Mouse (Mus musculus) liver, embryonic 18 days (tissue): Measurements from ENCODE around the gene Slc23a3. TPM values are rescaled to one million over a fixed set of nuclear protein-coding genes. Genes with fewer than 3 reads are reported as not detected.

Source experiments
- polyA plus RNA-seq: library from polyadenylated mRNA; depleted of rRNA; stranded (reverse); fragments of >200 nt; gene quantifications from 2 replicates; pipeline ENCODE4 v1.2.3, GENCODE M21; 2012; rRNA removed

Slc23a3 gene
- polyA plus RNA-seq, result 1.2 TPM in 2 replicates

GRCm38 (mm10) chr1:75133421-75134207 is at the start of gene Slc23a3:
Gene Slc23a3 (minus strand): TSS chr1:75133890.

GRCm38 (mm10) chr1:75180105-75180590 is 46.5 kb upstream of the Slc23a3 start, which contains the start of gene Abcb6:
Gene Abcb6 (minus strand): TSS chr1:75180392.

DNA sequence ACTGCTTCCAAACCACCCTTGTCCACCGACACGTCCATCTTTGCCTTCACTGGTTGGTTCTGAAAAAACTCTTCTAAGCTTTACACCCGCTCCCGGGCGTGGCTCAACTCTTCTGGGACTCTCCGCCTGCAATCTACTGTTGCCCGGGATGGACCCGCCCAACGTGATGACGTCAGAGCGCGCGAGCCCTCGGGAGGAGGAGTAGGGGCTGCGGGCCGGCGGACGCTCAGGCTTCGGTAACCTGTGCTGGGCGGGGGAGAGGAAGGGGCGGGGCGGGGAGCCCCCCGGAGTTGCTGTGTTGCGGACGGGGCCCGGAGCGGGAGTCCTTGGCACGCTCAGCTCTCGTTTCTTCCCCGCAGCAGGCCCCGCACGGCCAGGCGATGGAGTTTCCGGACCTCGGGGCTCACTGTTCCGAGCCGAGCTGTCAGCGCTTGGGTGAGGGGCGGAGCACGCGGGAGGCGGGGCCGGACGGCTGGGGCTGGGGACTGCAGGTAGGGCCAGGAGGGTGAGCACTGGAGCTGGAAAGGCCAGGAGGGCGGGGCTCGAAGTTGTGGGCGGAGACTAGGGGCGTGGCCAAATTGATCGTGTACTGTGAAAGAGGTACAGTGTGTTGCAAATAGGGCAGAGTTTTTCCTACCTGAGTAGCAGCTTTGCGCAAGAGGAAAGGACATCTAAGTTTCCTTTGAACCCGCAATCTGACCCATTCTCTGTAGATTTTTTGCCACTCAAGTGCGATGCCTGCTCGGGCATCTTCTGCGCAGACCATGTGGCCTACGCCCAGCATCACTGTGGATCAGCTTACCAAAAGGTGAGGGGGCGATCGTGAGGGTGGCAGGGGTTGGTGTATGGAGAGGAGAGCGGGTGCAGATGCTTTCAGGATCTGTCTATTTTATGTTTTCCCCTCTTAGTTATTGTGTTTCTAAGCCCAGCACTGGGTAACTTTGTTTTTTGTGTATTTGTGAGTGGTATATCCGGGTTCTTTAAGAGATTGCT is 35.1 kb upstream of the Slc23a3 start, which contains the start of gene Zfand2b:
Gene Zfand2b (plus strand): TSS at position 175 of the 993 bp plus-strand sequence.

GRCm38 (mm10) chr1:75142301-75143261 is 8.9 kb upstream of the Slc23a3 start, which contains the start of the genes Cnppd1 and Retreg2:
Gene Cnppd1 (minus strand): TSS chr1:75142711.
Gene Retreg2 (plus strand): TSS chr1:75142778.

DNA sequence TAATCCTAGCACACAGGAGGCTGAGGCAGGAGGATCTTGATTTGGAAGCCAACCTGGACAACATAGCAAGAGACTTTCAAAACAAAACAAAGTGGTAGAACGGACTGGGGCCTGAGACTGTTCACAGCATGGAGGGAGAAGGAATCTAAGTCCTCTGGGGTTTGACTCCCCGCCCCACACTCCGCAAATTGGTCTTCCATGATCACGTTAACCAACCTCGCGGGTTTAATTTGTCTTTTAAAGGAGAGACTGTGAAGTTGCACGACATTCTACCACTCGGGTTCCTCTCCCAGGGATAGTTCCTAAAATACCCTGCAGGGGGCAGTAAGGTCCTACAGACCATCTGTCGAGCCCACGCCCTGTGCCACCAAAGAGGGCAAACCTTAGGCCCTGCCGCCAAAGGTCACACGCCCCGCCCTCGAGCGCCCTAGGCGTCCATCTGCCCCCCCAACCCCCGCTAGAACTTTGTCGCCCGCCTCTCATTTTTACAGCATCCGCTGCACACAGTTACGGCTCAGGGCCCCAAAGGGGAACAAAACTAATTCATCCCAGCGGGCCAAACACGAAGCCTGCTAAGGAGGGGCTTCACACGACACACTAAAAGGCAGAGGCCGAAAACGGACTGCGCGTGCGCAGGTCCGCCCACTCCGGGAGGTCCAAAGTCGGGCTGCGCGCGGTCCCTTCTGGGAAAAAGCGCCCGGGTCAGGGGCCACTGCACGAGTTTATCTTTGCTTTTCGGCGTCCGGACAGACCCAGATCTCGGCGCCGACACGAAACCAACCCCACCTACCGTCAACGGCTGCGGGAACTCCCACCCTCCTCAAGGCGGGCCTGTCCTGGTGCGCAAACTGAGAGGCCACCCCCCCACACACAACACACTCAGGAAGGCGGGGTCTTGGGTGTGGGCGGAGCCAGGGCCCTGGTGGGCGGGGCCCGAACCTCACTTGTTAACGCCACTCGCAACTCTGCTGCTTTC is 9.1 kb downstream of the Slc23a3 start, which contains the start of gene Nhej1:
Gene Nhej1 (minus strand): TSS at position 855 of the 976 bp plus-strand sequence.

Other genes starting within 250 kb of the Slc23a3 start
- 0.02 TPM in 1 of 2 replicates, not detected in the other for gene Fev, start 248.5 kb downstream of the Slc23a3 start, polyA plus RNA-seq
- not detected in 2 replicates for gene Cryba2, start 240.7 kb downstream of the Slc23a3 start, polyA plus RNA-seq
- not detected in 2 replicates for gene Cfap65, start 198.3 kb downstream of the Slc23a3 start, polyA plus RNA-seq
- 7.8 and 8.2 TPM in 2 replicates for gene Ihh, start 182.2 kb downstream of the Slc23a3 start, polyA plus RNA-seq
- gene Nhej1, start 8.7 kb downstream of the Slc23a3 start, polyA plus RNA-seq, result 2.2 and 2.3 TPM in 2 replicates
- gene Cnppd1, start 8.8 kb upstream of the Slc23a3 start, polyA plus RNA-seq, result 26.9 and 31.0 TPM in 2 replicates
- 50.7 and 54.5 TPM in 2 replicates for gene Retreg2, start 8.9 kb upstream of the Slc23a3 start, polyA plus RNA-seq
- gene Zfand2b, start 34.8 kb upstream of the Slc23a3 start, polyA plus RNA-seq, result 41.4 and 42.2 TPM in 2 replicates
- gene Abcb6, start 46.5 kb upstream of the Slc23a3 start, polyA plus RNA-seq, result 25.8 and 25.9 TPM in 2 replicates
- gene Ankzf1, start 58.3 kb upstream of the Slc23a3 start, polyA plus RNA-seq, result 11.0 and 13.7 TPM in 2 replicates
- gene Atg9a, start 58.3 kb upstream of the Slc23a3 start, polyA plus RNA-seq, result 22.2 and 26.3 TPM in 2 replicates
- 4.7 and 4.9 TPM in 2 replicates for gene Glb1l, start 76.9 kb upstream of the Slc23a3 start, polyA plus RNA-seq
- 104 and 122 TPM in 2 replicates for gene Stk16, start 76.9 kb upstream of the Slc23a3 start, polyA plus RNA-seq
- 103 and 117 TPM in 2 replicates for gene Tuba4a, start 86.0 kb upstream of the Slc23a3 start, polyA plus RNA-seq
- not detected in 2 replicates for gene A630095N17Rik, start 98.2 kb upstream of the Slc23a3 start, polyA plus RNA-seq
- 20.3 and 23.9 TPM in 2 replicates for gene Dnajb2, start 102.5 kb upstream of the Slc23a3 start, polyA plus RNA-seq
- 0.10 TPM in 2 replicates for gene Ptprn, start 130.6 kb upstream of the Slc23a3 start, polyA plus RNA-seq
- gene Resp18, start 144.5 kb upstream of the Slc23a3 start, polyA plus RNA-seq, result not detected in 2 replicates
- 61.8 and 63.4 TPM in 2 replicates for gene Dnpep, start 184.1 kb upstream of the Slc23a3 start, polyA plus RNA-seq
- gene Des, start 226.4 kb upstream of the Slc23a3 start, polyA plus RNA-seq, result 2.0 and 2.2 TPM in 2 replicates
- 4.9 and 6.9 TPM in 2 replicates for gene Speg, start 241.4 kb upstream of the Slc23a3 start, polyA plus RNA-seq